Mouse (Mus musculus): Measurements from ENCODE around the gene Ceacam15. TPM values are rescaled to one million over a fixed set of nuclear protein-coding genes. Genes with fewer than 3 reads are reported as not detected.
"Not testable (repeated sequence)": the region's sequence is repeated elsewhere in the genome, so short reads cannot be mapped to it uniquely, and the experiment has no call there.

Gene Ceacam15
- polyA plus RNA-seq, 1 experiment from 2014 or later: 0.60 TPM

GRCm38 (mm10) chr7:16689196-16689595, 13.7 kb upstream of the Ceacam15 start:
- Histone ChIP-seq H3K9ac (no peak overlapping the region), H3K27me3 (no peaks in the 10 kb centered on the region), H3K4me1 (replicated peaks) (no peaks in the 10 kb centered on the region), H3K27ac (no peak overlapping the region), H3K9me3 (replicated peaks) (0 out of 2 replicates have a peak, but pooled peaks cover 4% of the 10 kb centered on the region), H3K4me3 (no peak overlapping the region), H3K4me2 (no peak overlapping the region), H3K36me3 (no peaks in the 10 kb centered on the region)
- no peak for ATAC-seq (replicated peaks; ENCODE audit: insufficient number of reproducible peaks, insufficient read depth, low FRiP score, low read depth)
- WGBS: 59% methylated on average over 5 of the region's 5 CpGs

GRCm38 (mm10) chr7:16680194-16680593, 4.7 kb upstream of the Ceacam15 start:
- WGBS: 57% methylated on average over 3 of the region's 3 CpGs
- not testable (repeated sequence) for H3K36me3 ChIP-seq; H3K27me3 ChIP-seq; ATAC-seq (replicated peaks; ENCODE audit: insufficient number of reproducible peaks, insufficient read depth, low FRiP score, low read depth); H3K9ac ChIP-seq; H3K4me3 ChIP-seq; H3K27ac ChIP-seq; H3K9me3 ChIP-seq (replicated peaks); H3K4me1 ChIP-seq (replicated peaks); H3K4me2 ChIP-seq

- not testable (repeated sequence) for H3K9me3 ChIP-seq (replicated peaks); H3K36me3 ChIP-seq; H3K4me2 ChIP-seq; H3K9ac ChIP-seq; H3K4me3 ChIP-seq; ATAC-seq (replicated peaks; ENCODE audit: insufficient number of reproducible peaks, insufficient read depth, low FRiP score, low read depth); H3K27me3 ChIP-seq
- WGBS: 45% methylated on average over 5 of the region's 5 CpGs
- peaks cover 31% of the 10 kb centered on the region for H3K4me1 ChIP-seq (replicated peaks)
- H3K27ac ChIP-seq: peak overlapping the region; percentile 87
Measured at GRCm38 (mm10) chr7:16674699-16675098, 806 bp downstream of the Ceacam15 start.

GRCm38 (mm10) chr7:16673823-16674222, 1.7 kb downstream of the Ceacam15 start:
- Histone ChIP-seq H3K4me2 (0 out of 2 replicates have a peak overlapping the region, but pooled peaks have one; percentile 13), H3K4me3 (no peak overlapping the region), H3K9ac (no peak overlapping the region), H3K27ac (peak overlapping the region; percentile 87), H3K27me3 (no peaks in the 10 kb centered on the region), H3K9me3 (replicated peaks) (no peaks in the 10 kb centered on the region), H3K4me1 (replicated peaks) (peaks cover 31% of the 10 kb centered on the region), H3K36me3 (no peaks in the 10 kb centered on the region)
- WGBS: 24% methylated on average over 1 of the region's 1 CpGs
- ATAC-seq (replicated peaks; ENCODE audit: insufficient number of reproducible peaks, insufficient read depth, low FRiP score, low read depth): peak; percentile 89

GRCm38 (mm10) chr7:16668331-16668930, 7.1 kb downstream of the Ceacam15 start:
- not testable (repeated sequence) for H3K27me3 ChIP-seq; H3K4me3 ChIP-seq; H3K9ac ChIP-seq; H3K9me3 ChIP-seq (replicated peaks); H3K36me3 ChIP-seq; H3K4me2 ChIP-seq; H3K27ac ChIP-seq
- 70% methylated on average over 4 of the region's 5 CpGs for WGBS
- peaks cover 13% of the 10 kb centered on the region for H3K4me1 ChIP-seq (replicated peaks)
- ATAC-seq (replicated peaks; ENCODE audit: insufficient number of reproducible peaks, insufficient read depth, low FRiP score, low read depth): peak; percentile 35; the same call in 1 of the 2 replicates

- H3K9me3 ChIP-seq (replicated peaks): 0 out of 2 replicates have a peak, but pooled peaks cover 3% of the 10 kb centered on the region
- 78% methylated on average over 12 of the region's 12 CpGs for WGBS
- no peaks in the 10 kb centered on the region for H3K27me3 ChIP-seq
- H3K4me3 ChIP-seq: no peak overlapping the region
- H3K27ac ChIP-seq: no peak overlapping the region
- H3K36me3 ChIP-seq: no peaks in the 10 kb centered on the region
- no peak for ATAC-seq (replicated peaks; ENCODE audit: insufficient number of reproducible peaks, insufficient read depth, low FRiP score, low read depth)
- H3K4me1 ChIP-seq (replicated peaks): peaks cover 4% of the 10 kb centered on the region
- H3K4me2 ChIP-seq: no peak overlapping the region
- no peak overlapping the region for H3K9ac ChIP-seq
Measured at GRCm38 (mm10) chr7:16644260-16644659, 31.2 kb downstream of the Ceacam15 start.

- not testable (repeated sequence) for H3K4me2 ChIP-seq; H3K9ac ChIP-seq; H3K4me3 ChIP-seq; H3K27ac ChIP-seq; H3K36me3 ChIP-seq; H3K27me3 ChIP-seq; H3K9me3 ChIP-seq (replicated peaks)
- ATAC-seq (replicated peaks; ENCODE audit: insufficient number of reproducible peaks, insufficient read depth, low FRiP score, low read depth): peak; percentile 21; the same call in 1 of the 2 replicates
- 24% methylated on average over 3 of the region's 4 CpGs for WGBS
- peaks cover 16% of the 10 kb centered on the region for H3K4me1 ChIP-seq (replicated peaks)
Measured at GRCm38 (mm10) chr7:16643106-16643505, 32.4 kb downstream of the Ceacam15 start.

- Histone ChIP-seq H3K27me3 (no peaks in the 10 kb centered on the region), H3K9me3 (replicated peaks) (0 out of 2 replicates have a peak, but pooled peaks cover 3% of the 10 kb centered on the region), H3K27ac (peak overlapping the region; percentile 66), H3K9ac (no peak overlapping the region), H3K4me3 (no peak overlapping the region), H3K36me3 (no peaks in the 10 kb centered on the region), H3K4me1 (replicated peaks) (peaks cover 16% of the 10 kb centered on the region), H3K4me2 (no peak overlapping the region)
- WGBS: 24% methylated on average over 3 of the region's 3 CpGs
- peak; percentile 69 for ATAC-seq (replicated peaks; ENCODE audit: insufficient number of reproducible peaks, insufficient read depth, low FRiP score, low read depth)
Measured at GRCm38 (mm10) chr7:16639028-16639427, 36.5 kb downstream of the Ceacam15 start.

GRCm38 (mm10) chr7:16635116-16635515, 40.4 kb downstream of the Ceacam15 start:
- no peaks in the 10 kb centered on the region for H3K27me3 ChIP-seq
- H3K9ac ChIP-seq: no peak overlapping the region
- H3K9me3 ChIP-seq (replicated peaks): 0 out of 2 replicates have a peak, but pooled peaks cover 2% of the 10 kb centered on the region
- H3K4me3 ChIP-seq: no peak overlapping the region
- H3K4me2 ChIP-seq: no peak overlapping the region
- 52% methylated on average over 3 of the region's 3 CpGs for WGBS
- H3K4me1 ChIP-seq (replicated peaks): peaks cover 16% of the 10 kb centered on the region
- no peak overlapping the region for H3K27ac ChIP-seq
- ATAC-seq (replicated peaks; ENCODE audit: insufficient number of reproducible peaks, insufficient read depth, low FRiP score, low read depth): no peak
- no peaks in the 10 kb centered on the region for H3K36me3 ChIP-seq

GRCm38 (mm10) chr7:16633913-16634312, 41.6 kb downstream of the Ceacam15 start:
- H3K27me3 ChIP-seq; H3K36me3 ChIP-seq; H3K4me1 ChIP-seq (replicated peaks); H3K27ac ChIP-seq; H3K9me3 ChIP-seq (replicated peaks); H3K4me3 ChIP-seq; ATAC-seq (replicated peaks; ENCODE audit: insufficient number of reproducible peaks, insufficient read depth, low FRiP score, low read depth); H3K4me2 ChIP-seq; H3K9ac ChIP-seq: not testable (repeated sequence)
- 18% methylated on average over 10 of the region's 10 CpGs for WGBS

- no peaks in the 10 kb centered on the region for H3K27me3 ChIP-seq
- no peaks in the 10 kb centered on the region for H3K9me3 ChIP-seq (replicated peaks)
- no peaks in the 10 kb centered on the region for H3K4me1 ChIP-seq (replicated peaks)
- WGBS: 68% methylated on average over 4 of the region's 4 CpGs
- H3K27ac ChIP-seq: no peak overlapping the region
- H3K4me2 ChIP-seq: no peak overlapping the region
- no peak overlapping the region for H3K9ac ChIP-seq
- ATAC-seq (replicated peaks; ENCODE audit: insufficient number of reproducible peaks, insufficient read depth, low FRiP score, low read depth): no peak
- no peaks in the 10 kb centered on the region for H3K36me3 ChIP-seq
- H3K4me3 ChIP-seq: no peak overlapping the region
Measured at GRCm38 (mm10) chr7:16631932-16632331, 43.6 kb downstream of the Ceacam15 start.

- Histone ChIP-seq H3K36me3 (no peaks in the 10 kb centered on the region), H3K9ac (no peak overlapping the region), H3K4me2 (no peak overlapping the region)
Measured at GRCm38 (mm10) chr7:16631025-16631424, 44.5 kb downstream of the Ceacam15 start.

More at GRCm38 (mm10) chr7:16631025-16631424, 44.5 kb downstream of the Ceacam15 start:
- H3K27ac ChIP-seq: no peak overlapping the region
- ATAC-seq (replicated peaks; ENCODE audit: insufficient number of reproducible peaks, insufficient read depth, low FRiP score, low read depth): no peak
- WGBS: 77% methylated on average over 4 of the region's 4 CpGs
- no peak overlapping the region for H3K4me3 ChIP-seq
- H3K27me3 ChIP-seq: no peaks in the 10 kb centered on the region
- H3K4me1 ChIP-seq (replicated peaks): no peaks in the 10 kb centered on the region
- no peaks in the 10 kb centered on the region for H3K9me3 ChIP-seq (replicated peaks)

Measured in heart, embryonic 15.5 days (tissue).